Mouse (Mus musculus): ENCODE results near the gene Efcab11. TPM values are rescaled to one million over a fixed set of nuclear protein-coding genes. Genes with fewer than 3 reads are reported as not detected.

Gene Efcab11
- polyA plus RNA-seq, 1 experiment = 2.4 TPM

GRCm38 (mm10) chr12:99669976-99670761 lies 214.1 kb downstream of the Efcab11 start:
- TF ChIP-seq POLR2A (IDR thresholded peaks at IDR 0.05; ENCODE audit: control insufficient read depth, extremely low read depth, insufficient read depth, low read length, poor library complexity) (no peak), CTCF (IDR thresholded peaks at IDR 0.05; ENCODE audit: borderline replicate concordance, control insufficient read depth, extremely low read depth, insufficient read depth, low read length, poor library complexity) (no peak)
- Histone ChIP-seq H3K4me3 (ENCODE audit: control insufficient read depth, insufficient read depth, low read length) (no peak overlapping the region), H3K4me1 (replicated peaks; ENCODE audit: control insufficient read depth, insufficient read depth, low read length) (peaks cover 4% of the 10 kb centered on the region; the same call in 1 of the 2 replicates), H3K27me3 (ENCODE audit: control insufficient read depth, insufficient read depth, low read length) (no peaks in the 10 kb centered on the region), H3K36me3 (ENCODE audit: control insufficient read depth, insufficient read depth, low read length) (no peaks in the 10 kb centered on the region), H3K27ac (ENCODE audit: control insufficient read depth, insufficient read depth, low read length) (no peak overlapping the region)
- no peak for DNase-seq
- WGBS = 96% methylated on average over 26 of the region's 26 CpGs

GRCm38 (mm10) chr12:99654991-99655880 lies 229.0 kb downstream of the Efcab11 start:
- Histone ChIP-seq H3K27me3 (ENCODE audit: control insufficient read depth, insufficient read depth, low read length) (no peaks in the 10 kb centered on the region), H3K27ac (ENCODE audit: control insufficient read depth, insufficient read depth, low read length) (no peak overlapping the region), H3K36me3 (ENCODE audit: control insufficient read depth, insufficient read depth, low read length) (no peaks in the 10 kb centered on the region), H3K4me1 (replicated peaks; ENCODE audit: control insufficient read depth, insufficient read depth, low read length) (no peaks in the 10 kb centered on the region), H3K4me3 (ENCODE audit: control insufficient read depth, insufficient read depth, low read length) (no peak overlapping the region)
- DNase-seq = no peak
- TF ChIP-seq CTCF (IDR thresholded peaks at IDR 0.05; ENCODE audit: borderline replicate concordance, control insufficient read depth, extremely low read depth, insufficient read depth, low read length, poor library complexity) (no peak), POLR2A (IDR thresholded peaks at IDR 0.05; ENCODE audit: control insufficient read depth, extremely low read depth, insufficient read depth, low read length, poor library complexity) (no peak)
- WGBS = 96% methylated on average over 19 of the region's 19 CpGs

DNA sequence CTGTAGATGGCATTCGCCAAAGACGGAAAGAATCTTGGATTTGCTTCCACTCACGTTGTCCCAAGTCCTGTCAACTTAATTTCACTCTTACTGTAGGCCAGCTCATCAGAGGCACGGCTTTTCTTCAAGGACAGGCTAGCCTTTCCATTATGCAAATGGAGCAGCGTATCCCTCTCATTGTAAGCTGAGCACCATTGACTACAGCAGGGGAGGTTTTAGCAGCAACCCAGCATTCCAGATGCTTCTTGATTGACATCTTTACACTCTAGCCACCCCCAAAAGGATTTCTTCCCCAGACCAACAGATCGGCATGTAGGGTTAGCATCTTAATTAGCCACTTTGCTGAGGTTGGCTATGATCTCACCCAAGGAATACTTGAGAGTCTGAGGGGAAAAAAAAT lies 231.8 kb downstream of the Efcab11 start:
- WGBS = 93% methylated on average over 6 of the region's 6 CpGs
- DNase-seq = no peak
- Histone ChIP-seq H3K27ac (ENCODE audit: control insufficient read depth, insufficient read depth, low read length) (no peak overlapping the region), H3K4me1 (replicated peaks; ENCODE audit: control insufficient read depth, insufficient read depth, low read length) (peaks cover 11% of the 10 kb centered on the region), H3K4me3 (ENCODE audit: control insufficient read depth, insufficient read depth, low read length) (no peak overlapping the region), H3K27me3 (ENCODE audit: control insufficient read depth, insufficient read depth, low read length) (no peaks in the 10 kb centered on the region), H3K36me3 (ENCODE audit: control insufficient read depth, insufficient read depth, low read length) (no peaks in the 10 kb centered on the region)
- TF ChIP-seq POLR2A (IDR thresholded peaks at IDR 0.05; ENCODE audit: control insufficient read depth, extremely low read depth, insufficient read depth, low read length, poor library complexity) (no peak), CTCF (IDR thresholded peaks at IDR 0.05; ENCODE audit: borderline replicate concordance, control insufficient read depth, extremely low read depth, insufficient read depth, low read length, poor library complexity) (no peak)

DNA sequence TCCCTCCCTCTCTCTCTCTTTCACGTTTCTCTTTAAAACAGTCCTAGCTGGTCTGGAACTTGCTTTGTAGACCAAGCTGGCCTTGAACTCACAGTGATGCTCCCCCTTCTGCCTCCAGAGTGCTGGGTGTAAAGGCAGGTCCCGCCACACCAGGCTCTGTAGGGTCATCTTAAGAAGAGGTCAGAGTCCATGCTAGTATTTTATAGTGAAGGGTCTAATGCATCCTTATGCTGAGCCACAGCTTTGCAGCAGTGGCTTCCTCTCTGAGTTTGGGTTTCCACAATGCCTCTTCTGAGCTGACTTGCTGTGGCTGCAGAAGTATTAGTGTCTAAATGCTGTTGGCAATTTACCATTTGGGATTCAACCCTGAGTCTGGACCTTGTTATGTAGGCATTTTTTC lies 234.5 kb downstream of the Efcab11 start:
- no peak for DNase-seq
- Histone ChIP-seq H3K36me3 (ENCODE audit: control insufficient read depth, insufficient read depth, low read length) (no peaks in the 10 kb centered on the region), H3K27me3 (ENCODE audit: control insufficient read depth, insufficient read depth, low read length) (no peaks in the 10 kb centered on the region), H3K27ac (ENCODE audit: control insufficient read depth, insufficient read depth, low read length) (no peak overlapping the region), H3K4me1 (replicated peaks; ENCODE audit: control insufficient read depth, insufficient read depth, low read length) (peaks cover 20% of the 10 kb centered on the region), H3K4me3 (ENCODE audit: control insufficient read depth, insufficient read depth, low read length) (no peak overlapping the region)
- WGBS = 45% methylated on average over 2 of the region's 2 CpGs
- TF ChIP-seq POLR2A (IDR thresholded peaks at IDR 0.05; ENCODE audit: control insufficient read depth, extremely low read depth, insufficient read depth, low read length, poor library complexity) (no peak), CTCF (IDR thresholded peaks at IDR 0.05; ENCODE audit: borderline replicate concordance, control insufficient read depth, extremely low read depth, insufficient read depth, low read length, poor library complexity) (no peak)

GRCm38 (mm10) chr12:99648781-99649180 lies 235.5 kb downstream of the Efcab11 start:
- H3K27me3 ChIP-seq (ENCODE audit: control insufficient read depth, insufficient read depth, low read length) = no peaks in the 10 kb centered on the region
- TF ChIP-seq POLR2A (IDR thresholded peaks at IDR 0.05; ENCODE audit: control insufficient read depth, extremely low read depth, insufficient read depth, low read length, poor library complexity) = no peak
- DNase-seq = no peak
- peaks cover 20% of the 10 kb centered on the region for H3K4me1 ChIP-seq (replicated peaks; ENCODE audit: control insufficient read depth, insufficient read depth, low read length)
- no peak overlapping the region for H3K27ac ChIP-seq (ENCODE audit: control insufficient read depth, insufficient read depth, low read length)
- H3K4me3 ChIP-seq (ENCODE audit: control insufficient read depth, insufficient read depth, low read length) = no peak overlapping the region
- no peaks in the 10 kb centered on the region for H3K36me3 ChIP-seq (ENCODE audit: control insufficient read depth, insufficient read depth, low read length)
- WGBS = 91% methylated on average over 2 of the region's 2 CpGs

GRCm38 (mm10) chr12:99646556-99647354 lies 237.5 kb downstream of the Efcab11 start:
- TF ChIP-seq CTCF (IDR thresholded peaks at IDR 0.05; ENCODE audit: borderline replicate concordance, control insufficient read depth, extremely low read depth, insufficient read depth, low read length, poor library complexity) (no peak), POLR2A (IDR thresholded peaks at IDR 0.05; ENCODE audit: control insufficient read depth, extremely low read depth, insufficient read depth, low read length, poor library complexity) (no peak)
- Histone ChIP-seq H3K4me3 (ENCODE audit: control insufficient read depth, insufficient read depth, low read length) (no peak overlapping the region), H3K36me3 (ENCODE audit: control insufficient read depth, insufficient read depth, low read length) (no peaks in the 10 kb centered on the region), H3K27me3 (ENCODE audit: control insufficient read depth, insufficient read depth, low read length) (no peaks in the 10 kb centered on the region), H3K4me1 (replicated peaks; ENCODE audit: control insufficient read depth, insufficient read depth, low read length) (peaks cover 20% of the 10 kb centered on the region), H3K27ac (ENCODE audit: control insufficient read depth, insufficient read depth, low read length) (peak overlapping the region; percentile 58)
- 65% methylated on average over 11 of the region's 11 CpGs for WGBS
- DNase-seq = peak; percentile 43
